Mouse (Mus musculus) liver, postnatal 0 days (tissue): ENCODE measurements around the gene Wnt3a.

Experiments
- CTCF ChIP-seq: sonication (generic); IDR thresholded peaks from 2 replicates; pipeline ENCODE4 v1.5.1; 2016; ENCODE audit warnings: antibody characterized with exemption, low read depth
- EP300 ChIP-seq: IDR thresholded peaks from 2 replicates; pipeline ENCODE4 v1.6.1; 2016; ENCODE audit warnings: antibody characterized with exemption, low read depth, mild to moderate bottlenecking

DNA sequence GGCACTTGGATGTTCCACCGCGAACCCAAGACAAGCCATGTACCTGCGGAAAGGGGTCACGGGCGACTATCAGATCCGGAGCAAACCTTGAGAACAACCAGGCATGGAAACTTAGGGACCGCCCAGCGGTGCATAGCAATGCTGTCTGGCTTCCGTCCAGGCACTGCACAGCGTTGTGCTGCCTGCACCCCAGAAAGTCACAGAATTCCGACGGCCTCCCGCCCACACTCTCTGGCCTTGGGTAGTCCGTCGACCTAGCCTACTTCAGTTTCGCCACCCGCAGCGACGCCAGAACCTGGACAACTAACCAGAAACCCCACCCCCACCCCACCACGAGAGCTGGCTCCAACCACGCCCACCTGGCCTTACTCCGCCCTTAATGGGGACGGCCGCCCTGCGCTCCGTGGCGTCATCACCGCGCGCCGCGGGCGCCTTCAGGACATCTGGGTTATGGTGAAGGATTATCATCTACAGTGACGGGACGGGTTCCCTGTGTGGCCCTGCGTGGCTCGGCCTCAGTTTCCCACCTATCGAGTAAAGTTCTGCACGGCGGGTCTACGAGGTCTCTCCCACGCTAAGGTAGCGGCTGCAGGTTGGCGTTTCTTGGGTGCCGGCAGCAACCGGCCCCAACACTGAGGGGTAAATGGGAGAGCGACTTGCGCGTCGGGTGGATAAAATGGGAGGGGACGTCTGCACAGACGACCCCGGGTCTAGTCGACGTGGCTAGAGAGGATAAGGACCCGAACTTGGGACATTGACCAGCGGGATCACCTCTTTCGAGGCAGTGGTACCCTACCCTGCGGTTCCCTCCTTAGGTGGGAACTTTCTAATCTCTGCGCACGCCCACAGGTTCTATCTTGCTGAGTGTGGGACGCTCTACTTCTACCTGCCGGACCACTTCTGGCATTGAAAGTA is 88.2 kb downstream of the Wnt3a start, which contains the start of gene Mrpl55:
- no peak for TF ChIP-seq CTCF
- no peak for TF ChIP-seq EP300
